In the genomic region with DNA sequence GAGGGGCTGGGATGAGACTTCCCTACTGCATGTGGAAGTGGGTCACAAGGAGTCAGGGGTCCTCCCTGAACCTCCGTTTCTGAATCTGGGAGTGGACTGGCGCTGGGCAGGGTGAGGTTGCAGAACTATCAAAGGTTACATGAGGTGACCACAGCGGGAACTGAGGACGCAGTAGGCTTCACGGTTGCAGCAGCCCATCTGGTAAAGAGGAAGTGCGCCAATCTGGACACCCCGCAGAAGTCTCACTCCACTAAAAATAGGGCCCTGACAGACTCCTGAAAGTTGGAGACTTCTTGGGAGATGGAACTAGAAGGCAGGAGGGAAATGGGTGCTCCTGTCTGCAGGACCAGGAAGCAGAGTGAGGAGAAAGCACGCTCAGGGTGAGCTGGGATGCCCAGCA, we compare ENCODE assay signal across 19 mouse cellular contexts. TPM values are rescaled to one million over a fixed set of nuclear protein-coding genes. Genes with fewer than 3 reads are reported as not detected.
DNase-seq lines count a peak whose midpoint lies in the region; ATAC-seq and TF ChIP-seq lines count a peak whose summit lies in the region.
"Had no signal": no experiment of that assay in that cellular context is flagged by ENCODE, and none has a peak within 500 bp of the region (broad histone marks: within the 10 kb centered on the region; RNA-seq: fewer than 3 reads in every experiment).

No protein-coding gene starts in this region.

- DNase-seq in cerebellum, adult 9-10 months: peak; percentile 54
- no peak for DNase-seq in cerebellum, adult 11-12 months
- DNase-seq in left cerebral cortex, postnatal 14 days (ENCODE audit: low spot score in 2 of 2): peak; percentile 63 to 65
- DNase-seq in left cerebral cortex, postnatal 4 days: no peak
- peak; percentile 77 for DNase-seq in telencephalon, adult 2 months (ENCODE audit: low read depth, low spot score)
- no peak for DNase-seq in kidney, postnatal 4 days
- DNase-seq in forebrain, postnatal 0 days: no peak
- DNase-seq: heart, adult 2 months; heart, postnatal 14 days; layer of hippocampus, adult 9-11 months; lung, adult 2 months had no signal

- peak; percentile 85 for ATAC-seq in granulocyte monocyte progenitor cell, adult 5-6 weeks (replicated peaks; ENCODE audit: poor library complexity, severe bottlenecking)
- ATAC-seq in forebrain, postnatal 0 days: no peak
- ATAC-seq: intestine, embryonic 16.5 days; midbrain, embryonic 15.5 days; Patski had no signal

- TF ChIP-seq CTCF in forebrain, postnatal 0 days (IDR thresholded peaks at IDR 0.05; ENCODE audit: low read depth): no peak

- peaks cover 3% of the 10 kb centered on the region; the same call in 1 of the 2 replicates for H3K4me1 ChIP-seq in forebrain, postnatal 0 days (ENCODE audit: insufficient read depth)

- WGBS in forebrain, postnatal 0 days: 79% methylated on average over 8 of the region's 8 CpGs

- H3K27ac ChIP-seq in forebrain, postnatal 0 days (ENCODE audit: low read depth, low read length): no peak overlapping the region
- H3K27ac ChIP-seq: forebrain, embryonic 10.5 days; heart, adult 2 months; hindbrain, embryonic 14.5 days; kidney, postnatal 0 days; macrophage; midbrain, embryonic 15.5 days had no signal

- no peaks in the 10 kb centered on the region for H3K9me3 ChIP-seq in forebrain, postnatal 0 days (ENCODE audit: low read length)
- H3K9me3 ChIP-seq: forebrain, embryonic 10.5 days; midbrain, embryonic 15.5 days had no signal

- no peak overlapping the region for H3K9ac ChIP-seq in forebrain, postnatal 0 days
- H3K9ac ChIP-seq: hindbrain, embryonic 14.5 days; midbrain, embryonic 15.5 days had no signal

- H3K4me2 ChIP-seq in forebrain, postnatal 0 days (ENCODE audit: low read depth): no peak overlapping the region
- H3K4me2 ChIP-seq: hindbrain, embryonic 14.5 days; midbrain, embryonic 15.5 days had no signal

- H3K36me3 ChIP-seq in forebrain, postnatal 0 days (ENCODE audit: insufficient read depth): no peaks in the 10 kb centered on the region
- H3K36me3 ChIP-seq: forebrain, embryonic 10.5 days; midbrain, embryonic 15.5 days had no signal

- intact Hi-C loops in left cerebral cortex, postnatal 14 days (cut with DNase I): no loop called here
- intact Hi-C loops in left cerebral cortex, postnatal 4 days (cut with DNase I): loop anchor here (10.0 kb wide), 1 partner anchor 160 kb away; no protein-coding TSS in a partner anchor

- H3K27me3 ChIP-seq in forebrain, postnatal 0 days (ENCODE audit: insufficient read depth, low read length): no peaks in the 10 kb centered on the region; the same call in 1 of the 2 replicates

- no peak overlapping the region for H3K4me3 ChIP-seq in forebrain, postnatal 0 days (ENCODE audit: low read depth, low read length)
- H3K4me3 ChIP-seq: forebrain, embryonic 10.5 days; heart, adult 2 months; midbrain, embryonic 15.5 days had no signal

RNA-seq across cellular contexts. Expression of a gene that starts 2.5 kb away (rescaled TPM):
- total RNA-seq in left cerebral cortex, postnatal 14 days (2021): 100 to 1,000 TPM; 603 to 682 TPM
- 100 to 1,000 TPM; 204 to 209 TPM for total RNA-seq in left cerebral cortex, postnatal 4 days (2021)
- total RNA-seq in granulocyte monocyte progenitor cell, adult 5-6 weeks (2014; fragmentation: Nextera tagmentation): 0.15 TPM in 1 of 2 replicates, not detected in the other
- total RNA-seq in granulocyte monocyte progenitor cell, adult 5-6 weeks (2017): not detected in 2 replicates
- total RNA-seq in forebrain, postnatal 0 days (2014; rRNA removed): 59.4 and 65.1 TPM in 2 replicates
- polyA plus RNA-seq in forebrain, postnatal 0 days (2015; fragmentation: Nextera tagmentation; extraction: Ambion mirVana): 24.2 and 37.8 TPM in 2 replicates
- polyA plus RNA-seq: macrophage had no signal

Comparison
In these comparisons a context has a peak if more than half of its experiments do, and no peak if none do; other contexts are left out.
1. DNase-seq: peak in cerebellum, adult 9-10 months (single experiment), left cerebral cortex, postnatal 14 days (2 of 2) and telencephalon, adult 2 months (single experiment); none in cerebellum, adult 11-12 months (single experiment), left cerebral cortex, postnatal 4 days (single experiment), kidney, postnatal 4 days (0 of 2) and forebrain, postnatal 0 days (single experiment).
2. RNA of a gene that starts 2.5 kb away (total RNA-seq): 603 to 682 TPM in left cerebral cortex, postnatal 14 days, 204 to 209 TPM in left cerebral cortex, postnatal 4 days and 59.4 to 65.1 TPM in forebrain, postnatal 0 days; 0.15 TPM in granulocyte monocyte progenitor cell, adult 5-6 weeks; every median in the first group is over 10 times any median in the second.